Mouse (Mus musculus): ENCODE data around the gene Uvrag. TPM values are rescaled to one million over a fixed set of nuclear protein-coding genes. Genes with fewer than 3 reads are reported as not detected.
A peak's percentile ranks its signal among the peaks of the same experiment; 100 is the strongest.

The Uvrag gene
- total RNA-seq, 2 experiments from 2014 or later: 47.6 to 68.3 TPM

- no peak overlapping the region for H3K27ac ChIP-seq
- H3K4me3 ChIP-seq: no peak overlapping the region
- intact Hi-C loops (cut with DNase I): no loop called here
- DNase-seq (ENCODE audit: extremely low spot score in 1 of 2, low spot score in 2 of 2): no peak
- TF ChIP-seq CTCF (IDR thresholded peaks at IDR 0.05): no peak
These were observed 21.0 kb upstream of the Uvrag start for GRCm38 (mm10) chr7:99161961-99162360.

GRCm38 (mm10) chr7:99161529-99161928 lies 20.6 kb upstream of the Uvrag start:
- no peak overlapping the region for H3K4me3 ChIP-seq
- DNase-seq (ENCODE audit: extremely low spot score in 1 of 2, low spot score in 2 of 2): no peak

GRCm38 (mm10) chr7:99160995-99161394 lies 20.1 kb upstream of the Uvrag start:
- DNase-seq (ENCODE audit: extremely low spot score in 1 of 2, low spot score in 2 of 2): no peak
- intact Hi-C loops (cut with DNase I): no loop called here
- no peak for TF ChIP-seq CTCF (IDR thresholded peaks at IDR 0.05)
- Histone ChIP-seq H3K4me3 (no peak overlapping the region), H3K27ac (no peak overlapping the region)

More at GRCm38 (mm10) chr7:99161529-99161928, 20.6 kb upstream of the Uvrag start:
- no peak for TF ChIP-seq CTCF (IDR thresholded peaks at IDR 0.05)
- no peak overlapping the region for H3K27ac ChIP-seq
- intact Hi-C loops (cut with DNase I): no loop called here

- H3K27ac ChIP-seq: no peak overlapping the region
- no peak for TF ChIP-seq CTCF (IDR thresholded peaks at IDR 0.05)
- intact Hi-C loops (cut with DNase I): no loop called here
- no peak overlapping the region for H3K4me3 ChIP-seq
- no peak for DNase-seq (ENCODE audit: extremely low spot score in 1 of 2, low spot score in 2 of 2)
These were observed 18.5 kb upstream of the Uvrag start for GRCm38 (mm10) chr7:99159446-99159845.

GRCm38 (mm10) chr7:99158904-99159303 lies 18.0 kb upstream of the Uvrag start:
- intact Hi-C loops (cut with DNase I): no loop called here
- no peak for DNase-seq (ENCODE audit: extremely low spot score in 1 of 2, low spot score in 2 of 2)
- TF ChIP-seq CTCF (IDR thresholded peaks at IDR 0.05): no peak
- H3K4me3 ChIP-seq: no peak overlapping the region
- no peak overlapping the region for H3K27ac ChIP-seq

GRCm38 (mm10) chr7:99158011-99158410 lies 17.1 kb upstream of the Uvrag start:
- no peak overlapping the region for H3K4me3 ChIP-seq
- no peak overlapping the region for H3K27ac ChIP-seq
- intact Hi-C loops (cut with DNase I): no loop called here
- TF ChIP-seq CTCF (IDR thresholded peaks at IDR 0.05): no peak
- DNase-seq (ENCODE audit: extremely low spot score in 1 of 2, low spot score in 2 of 2): no peak

- H3K4me3 ChIP-seq: no peak overlapping the region
- intact Hi-C loops (cut with DNase I): no loop called here
- no peak for DNase-seq (ENCODE audit: extremely low spot score in 1 of 2, low spot score in 2 of 2)
- no peak overlapping the region for H3K27ac ChIP-seq
- TF ChIP-seq CTCF (IDR thresholded peaks at IDR 0.05): no peak
These were observed 15.8 kb upstream of the Uvrag start for GRCm38 (mm10) chr7:99156737-99157136.

- intact Hi-C loops (cut with DNase I): no loop called here
- no peak overlapping the region for H3K4me3 ChIP-seq
- TF ChIP-seq CTCF (IDR thresholded peaks at IDR 0.05): no peak
These were observed 14.7 kb upstream of the Uvrag start for GRCm38 (mm10) chr7:99155311-99156289.

GRCm38 (mm10) chr7:99154648-99155151 lies 13.8 kb upstream of the Uvrag start:
- TF ChIP-seq CTCF (IDR thresholded peaks at IDR 0.05): no peak
- intact Hi-C loops (cut with DNase I): loop anchor here (5.0 kb wide), 1 partner anchor 412 kb away; no protein-coding TSS in a partner anchor
- no peak overlapping the region for H3K4me3 ChIP-seq

More at GRCm38 (mm10) chr7:99155311-99156289, 14.7 kb upstream of the Uvrag start:
- no peak overlapping the region for H3K27ac ChIP-seq
- DNase-seq (ENCODE audit: extremely low spot score in 1 of 2, low spot score in 2 of 2): no peak

GRCm38 (mm10) chr7:99153686-99154202 lies 12.8 kb upstream of the Uvrag start:
- intact Hi-C loops (cut with DNase I): loop anchor here (5.0 kb wide), 1 partner anchor 411 kb away; no protein-coding TSS in a partner anchor
- no peak for DNase-seq (ENCODE audit: extremely low spot score in 1 of 2, low spot score in 2 of 2)
- H3K4me3 ChIP-seq: no peak overlapping the region

More at GRCm38 (mm10) chr7:99154648-99155151, 13.8 kb upstream of the Uvrag start:
- no peak overlapping the region for H3K27ac ChIP-seq
- DNase-seq (ENCODE audit: extremely low spot score in 1 of 2, low spot score in 2 of 2): no peak

GRCm38 (mm10) chr7:99152756-99153155 lies 11.8 kb upstream of the Uvrag start:
- Histone ChIP-seq H3K27ac (no peak overlapping the region), H3K4me3 (no peak overlapping the region)
- no peak for TF ChIP-seq CTCF (IDR thresholded peaks at IDR 0.05)
- intact Hi-C loops (cut with DNase I): loop anchor here (5.0 kb wide), 1 partner anchor 410 kb away; no protein-coding TSS in a partner anchor
- DNase-seq (ENCODE audit: extremely low spot score in 1 of 2, low spot score in 2 of 2): no peak

More at GRCm38 (mm10) chr7:99153686-99154202, 12.8 kb upstream of the Uvrag start:
- no peak for TF ChIP-seq CTCF (IDR thresholded peaks at IDR 0.05)
- H3K27ac ChIP-seq: no peak overlapping the region

GRCm38 (mm10) chr7:99151342-99151741 lies 10.4 kb upstream of the Uvrag start:
- H3K27ac ChIP-seq: no peak overlapping the region
- DNase-seq (ENCODE audit: extremely low spot score in 1 of 2, low spot score in 2 of 2): peak; percentile 90 to 93
- H3K4me3 ChIP-seq: no peak overlapping the region
- TF ChIP-seq CTCF (IDR thresholded peaks at IDR 0.05): no peak; the same call in none of the 2 replicates
- intact Hi-C loops (cut with DNase I): loop anchor here (1.0 to 5.0 kb wide), 2 partner anchors 44 to 409 kb away; no protein-coding TSS in a partner anchor

All from left cerebral cortex, adult 2 months (tissue).